Mouse (Mus musculus): ENCODE data around the gene Sorbs1. TPM values are rescaled to one million over a fixed set of nuclear protein-coding genes. Genes with fewer than 3 reads are reported as not detected.

The Sorbs1 gene
- polyA plus RNA-seq, 1 experiment from 2014 or later: 73.8 TPM

DNA sequence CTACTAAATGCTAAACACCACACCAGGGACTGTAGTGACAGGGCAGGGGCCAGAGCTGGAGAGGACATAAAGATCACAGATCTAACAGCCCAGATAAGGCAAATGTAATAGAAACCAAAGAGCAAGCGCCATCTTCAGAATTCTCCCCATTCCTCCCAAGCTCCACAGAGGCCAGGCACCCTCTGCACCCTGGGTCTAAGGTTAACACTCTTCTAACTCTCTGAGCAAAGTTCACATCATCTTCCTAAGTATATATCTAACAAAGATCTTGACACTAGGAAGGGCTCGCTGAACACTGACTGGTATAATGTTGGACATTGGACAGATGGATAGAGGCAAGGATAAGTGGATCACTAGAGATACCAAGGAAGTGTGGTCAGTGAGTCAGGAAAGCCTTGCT is 22.1 kb downstream of the Sorbs1 start:
- Histone ChIP-seq H3K4me3 (ENCODE audit: low read depth, low read length) (no peak overlapping the region), H3K9me3 (ENCODE audit: control insufficient read depth) (no peaks in the 10 kb centered on the region), H3K4me2 (replicated peaks; ENCODE audit: low read depth) (no peak overlapping the region), H3K36me3 (ENCODE audit: control insufficient read depth, insufficient read depth) (no peaks in the 10 kb centered on the region), H3K9ac (ENCODE audit: low read depth, low read length) (no peak overlapping the region), H3K27ac (ENCODE audit: low read depth, low read length) (peak overlapping the region; percentile 74), H3K4me1 (replicated peaks; ENCODE audit: control insufficient read depth, insufficient read depth, low read length) (peaks cover 34% of the 10 kb centered on the region), H3K27me3 (replicated peaks; ENCODE audit: control insufficient read depth, insufficient read depth, low read length) (no peaks in the 10 kb centered on the region)
- WGBS: 52% methylated on average over 2 of the region's 2 CpGs
- no peak for TF ChIP-seq CTCF (IDR thresholded peaks at IDR 0.05; ENCODE audit: low read depth)
- peak; percentile 73 for ATAC-seq

GRCm38 (mm10) chr19:40490765-40491164 is 22.8 kb downstream of the Sorbs1 start:
- peaks cover 34% of the 10 kb centered on the region for H3K4me1 ChIP-seq (replicated peaks; ENCODE audit: control insufficient read depth, insufficient read depth, low read length)
- 49% methylated on average over 8 of the region's 8 CpGs for WGBS
- no peak for ATAC-seq

GRCm38 (mm10) chr19:40489633-40490032 is 23.9 kb downstream of the Sorbs1 start:
- H3K4me1 ChIP-seq (replicated peaks; ENCODE audit: control insufficient read depth, insufficient read depth, low read length): peaks cover 31% of the 10 kb centered on the region
- ATAC-seq: no peak
- no peak for TF ChIP-seq CTCF (IDR thresholded peaks at IDR 0.05; ENCODE audit: low read depth)
- H3K4me2 ChIP-seq (replicated peaks; ENCODE audit: low read depth): no peak overlapping the region
- H3K4me3 ChIP-seq (ENCODE audit: low read depth, low read length): no peak overlapping the region
- H3K9ac ChIP-seq (ENCODE audit: low read depth, low read length): no peak overlapping the region
- WGBS: 69% methylated on average over 6 of the region's 6 CpGs
- H3K27me3 ChIP-seq (replicated peaks; ENCODE audit: control insufficient read depth, insufficient read depth, low read length): no peaks in the 10 kb centered on the region
- H3K36me3 ChIP-seq (ENCODE audit: control insufficient read depth, insufficient read depth): no peaks in the 10 kb centered on the region
- H3K27ac ChIP-seq (ENCODE audit: low read depth, low read length): no peak overlapping the region
- H3K9me3 ChIP-seq (ENCODE audit: control insufficient read depth): no peaks in the 10 kb centered on the region

More at GRCm38 (mm10) chr19:40490765-40491164, 22.8 kb downstream of the Sorbs1 start:
- H3K4me2 ChIP-seq (replicated peaks; ENCODE audit: low read depth): no peak overlapping the region
- no peak overlapping the region for H3K4me3 ChIP-seq (ENCODE audit: low read depth, low read length)
- no peak overlapping the region for H3K9ac ChIP-seq (ENCODE audit: low read depth, low read length)
- no peaks in the 10 kb centered on the region for H3K36me3 ChIP-seq (ENCODE audit: control insufficient read depth, insufficient read depth)
- peak overlapping the region; percentile 74 for H3K27ac ChIP-seq (ENCODE audit: low read depth, low read length)
- peak; percentile 19; the same call in 1 of the 2 replicates for TF ChIP-seq CTCF (IDR thresholded peaks at IDR 0.05; ENCODE audit: low read depth)
- no peaks in the 10 kb centered on the region for H3K27me3 ChIP-seq (replicated peaks; ENCODE audit: control insufficient read depth, insufficient read depth, low read length)
- no peaks in the 10 kb centered on the region for H3K9me3 ChIP-seq (ENCODE audit: control insufficient read depth)

- no peaks in the 10 kb centered on the region for H3K9me3 ChIP-seq (ENCODE audit: control insufficient read depth)
- no peaks in the 10 kb centered on the region for H3K36me3 ChIP-seq (ENCODE audit: control insufficient read depth, insufficient read depth)
- H3K27me3 ChIP-seq (replicated peaks; ENCODE audit: control insufficient read depth, insufficient read depth, low read length): no peaks in the 10 kb centered on the region
- no peak for ATAC-seq
- 60% methylated on average over 8 of the region's 8 CpGs for WGBS
- no peak overlapping the region for H3K9ac ChIP-seq (ENCODE audit: low read depth, low read length)
- H3K4me3 ChIP-seq (ENCODE audit: low read depth, low read length): no peak overlapping the region
- TF ChIP-seq CTCF (IDR thresholded peaks at IDR 0.05; ENCODE audit: low read depth): no peak
- H3K4me1 ChIP-seq (replicated peaks; ENCODE audit: control insufficient read depth, insufficient read depth, low read length): peaks cover 26% of the 10 kb centered on the region
- H3K27ac ChIP-seq (ENCODE audit: low read depth, low read length): no peak overlapping the region
- no peak overlapping the region for H3K4me2 ChIP-seq (replicated peaks; ENCODE audit: low read depth)
These were observed 24.6 kb downstream of the Sorbs1 start for GRCm38 (mm10) chr19:40488853-40489454.

- no peak for TF ChIP-seq CTCF (IDR thresholded peaks at IDR 0.05; ENCODE audit: low read depth)
- Histone ChIP-seq H3K9ac (ENCODE audit: low read depth, low read length) (no peak overlapping the region), H3K27me3 (replicated peaks; ENCODE audit: control insufficient read depth, insufficient read depth, low read length) (no peaks in the 10 kb centered on the region), H3K27ac (ENCODE audit: low read depth, low read length) (peak overlapping the region; percentile 50; the same call in 1 of the 2 replicates), H3K4me2 (replicated peaks; ENCODE audit: low read depth) (no peak overlapping the region; the same call in 1 of the 2 replicates), H3K9me3 (ENCODE audit: control insufficient read depth) (no peaks in the 10 kb centered on the region), H3K4me1 (replicated peaks; ENCODE audit: control insufficient read depth, insufficient read depth, low read length) (peaks cover 26% of the 10 kb centered on the region), H3K36me3 (ENCODE audit: control insufficient read depth, insufficient read depth) (peaks cover 6% of the 10 kb centered on the region; the same call in 1 of the 2 replicates), H3K4me3 (ENCODE audit: low read depth, low read length) (no peak overlapping the region)
- ATAC-seq: no peak
- 23% methylated on average over 11 of the region's 11 CpGs for WGBS
These were observed 26.0 kb downstream of the Sorbs1 start for GRCm38 (mm10) chr19:40487561-40487960.

GRCm38 (mm10) chr19:40481115-40481514 is 32.5 kb downstream of the Sorbs1 start:
- Histone ChIP-seq H3K36me3 (ENCODE audit: control insufficient read depth, insufficient read depth) (peaks cover 6% of the 10 kb centered on the region; the same call in 1 of the 2 replicates), H3K9me3 (ENCODE audit: control insufficient read depth) (no peaks in the 10 kb centered on the region), H3K4me3 (ENCODE audit: low read depth, low read length) (no peak overlapping the region), H3K4me2 (replicated peaks; ENCODE audit: low read depth) (no peak overlapping the region), H3K27me3 (replicated peaks; ENCODE audit: control insufficient read depth, insufficient read depth, low read length) (no peaks in the 10 kb centered on the region), H3K27ac (ENCODE audit: low read depth, low read length) (no peak overlapping the region), H3K4me1 (replicated peaks; ENCODE audit: control insufficient read depth, insufficient read depth, low read length) (peaks cover 4% of the 10 kb centered on the region), H3K9ac (ENCODE audit: low read depth, low read length) (no peak overlapping the region)
- no peak for ATAC-seq
- TF ChIP-seq CTCF (IDR thresholded peaks at IDR 0.05; ENCODE audit: low read depth): no peak
- 79% methylated on average over 6 of the region's 6 CpGs for WGBS

Data from intestine, postnatal 0 days (tissue).